Mouse (Mus musculus): ENCODE measurements around the gene Mvk. TPM values are rescaled to one million over a fixed set of nuclear protein-coding genes. Genes with fewer than 3 reads are reported as not detected.

Mvk gene
- total and polyA plus RNA-seq, 3 experiments, result 9.8 to 10.9 (median 10.6) TPM

- TF ChIP-seq CTCF (IDR thresholded peaks at IDR 0.05) (no peak), POLR2A (IDR thresholded peaks at IDR 0.05; ENCODE audit: insufficient read depth, low read depth, low read length) (no peak), EP300 (IDR thresholded peaks at IDR 0.05; ENCODE audit: insufficient read depth, low read depth, low read length) (no peak)
- intact Hi-C loops (cut with DNase I), result no loop called here
These were observed 26.3 kb downstream of the Mvk start for GRCm38 (mm10) chr5:114470359-114470758.

GRCm38 (mm10) chr5:114474741-114475491 lies 30.8 kb downstream of the Mvk start:
- 66% methylated on average over 35 of the region's 35 CpGs for WGBS
- Histone ChIP-seq H3K27ac (no peak overlapping the region), H3K36me3 (ENCODE audit: control insufficient read depth, insufficient read depth, low read length) (no peaks in the 10 kb centered on the region), H3K27me3 (ENCODE audit: control insufficient read depth, insufficient read depth, low read length) (no peaks in the 10 kb centered on the region; the same call in 1 of the 2 replicates), H3K9ac (ENCODE audit: low read depth, low read length) (no peak overlapping the region), H3K4me1 (ENCODE audit: control insufficient read depth, insufficient read depth, low read length) (no peaks in the 10 kb centered on the region), H3K4me3 (no peak overlapping the region), H3K79me2 (replicated peaks; ENCODE audit: control insufficient read depth, insufficient read depth, low read length) (no peaks in the 10 kb centered on the region)
- intact Hi-C loops (cut with DNase I), result no loop called here
- no peak for DNase-seq
- TF ChIP-seq CTCF (IDR thresholded peaks at IDR 0.05), result no peak
- no peak for TF ChIP-seq POLR2A (IDR thresholded peaks at IDR 0.05; ENCODE audit: insufficient read depth, low read depth, low read length)
- no peak for TF ChIP-seq EP300 (IDR thresholded peaks at IDR 0.05; ENCODE audit: insufficient read depth, low read depth, low read length)

More at GRCm38 (mm10) chr5:114470359-114470758, 26.3 kb downstream of the Mvk start:
- no peaks in the 10 kb centered on the region for H3K79me2 ChIP-seq (replicated peaks; ENCODE audit: control insufficient read depth, insufficient read depth, low read length)
- H3K4me3 ChIP-seq, result no peak overlapping the region
- 68% methylated on average over 3 of the region's 3 CpGs for WGBS
- no peaks in the 10 kb centered on the region for H3K36me3 ChIP-seq (ENCODE audit: control insufficient read depth, insufficient read depth, low read length)
- no peak for DNase-seq
- no peak overlapping the region for H3K27ac ChIP-seq
- H3K9ac ChIP-seq (ENCODE audit: low read depth, low read length), result no peak overlapping the region
- no peaks in the 10 kb centered on the region; the same call in 1 of the 2 replicates for H3K27me3 ChIP-seq (ENCODE audit: control insufficient read depth, insufficient read depth, low read length)
- no peaks in the 10 kb centered on the region for H3K4me1 ChIP-seq (ENCODE audit: control insufficient read depth, insufficient read depth, low read length)

GRCm38 (mm10) chr5:114478267-114478666 lies 34.2 kb downstream of the Mvk start:
- DNase-seq, result no peak
- intact Hi-C loops (cut with DNase I), result no loop called here
- WGBS, result 91% methylated on average over 12 of the region's 12 CpGs

GRCm38 (mm10) chr5:114482587-114483011 lies 38.5 kb downstream of the Mvk start:
- no peak for DNase-seq
- Histone ChIP-seq H3K27me3 (ENCODE audit: control insufficient read depth, insufficient read depth, low read length) (no peaks in the 10 kb centered on the region), H3K4me3 (no peak overlapping the region), H3K9ac (ENCODE audit: low read depth, low read length) (no peak overlapping the region), H3K36me3 (ENCODE audit: control insufficient read depth, insufficient read depth, low read length) (no peaks in the 10 kb centered on the region), H3K79me2 (replicated peaks; ENCODE audit: control insufficient read depth, insufficient read depth, low read length) (no peaks in the 10 kb centered on the region), H3K27ac (no peak overlapping the region), H3K4me1 (ENCODE audit: control insufficient read depth, insufficient read depth, low read length) (no peaks in the 10 kb centered on the region)
- WGBS, result 37% methylated on average over 14 of the region's 14 CpGs
- TF ChIP-seq EP300 (IDR thresholded peaks at IDR 0.05; ENCODE audit: insufficient read depth, low read depth, low read length), result no peak
- TF ChIP-seq POLR2A (IDR thresholded peaks at IDR 0.05; ENCODE audit: insufficient read depth, low read depth, low read length), result no peak
- no peak for TF ChIP-seq CTCF (IDR thresholded peaks at IDR 0.05)
- intact Hi-C loops (cut with DNase I), result no loop called here

More at GRCm38 (mm10) chr5:114478267-114478666, 34.2 kb downstream of the Mvk start:
- TF ChIP-seq POLR2A (IDR thresholded peaks at IDR 0.05; ENCODE audit: insufficient read depth, low read depth, low read length) (no peak), CTCF (IDR thresholded peaks at IDR 0.05) (no peak), EP300 (IDR thresholded peaks at IDR 0.05; ENCODE audit: insufficient read depth, low read depth, low read length) (no peak)
- H3K36me3 ChIP-seq (ENCODE audit: control insufficient read depth, insufficient read depth, low read length), result no peaks in the 10 kb centered on the region
- no peak overlapping the region for H3K4me3 ChIP-seq
- no peak overlapping the region for H3K27ac ChIP-seq
- H3K9ac ChIP-seq (ENCODE audit: low read depth, low read length), result no peak overlapping the region
- H3K79me2 ChIP-seq (replicated peaks; ENCODE audit: control insufficient read depth, insufficient read depth, low read length), result no peaks in the 10 kb centered on the region
- no peaks in the 10 kb centered on the region for H3K4me1 ChIP-seq (ENCODE audit: control insufficient read depth, insufficient read depth, low read length)
- no peaks in the 10 kb centered on the region; the same call in 1 of the 2 replicates for H3K27me3 ChIP-seq (ENCODE audit: control insufficient read depth, insufficient read depth, low read length)

GRCm38 (mm10) chr5:114485685-114486084 lies 41.6 kb downstream of the Mvk start:
- H3K4me1 ChIP-seq (ENCODE audit: control insufficient read depth, insufficient read depth, low read length), result no peaks in the 10 kb centered on the region
- no peaks in the 10 kb centered on the region for H3K27me3 ChIP-seq (ENCODE audit: control insufficient read depth, insufficient read depth, low read length)
- no peak for DNase-seq
- H3K27ac ChIP-seq, result no peak overlapping the region
- H3K36me3 ChIP-seq (ENCODE audit: control insufficient read depth, insufficient read depth, low read length), result no peaks in the 10 kb centered on the region
- WGBS, result 60% methylated on average over 14 of the region's 14 CpGs
- no peak overlapping the region for H3K4me3 ChIP-seq
- TF ChIP-seq EP300 (IDR thresholded peaks at IDR 0.05; ENCODE audit: insufficient read depth, low read depth, low read length) (no peak), POLR2A (IDR thresholded peaks at IDR 0.05; ENCODE audit: insufficient read depth, low read depth, low read length) (no peak), CTCF (IDR thresholded peaks at IDR 0.05) (no peak)
- intact Hi-C loops (cut with DNase I), result no loop called here
- H3K9ac ChIP-seq (ENCODE audit: low read depth, low read length), result no peak overlapping the region
- H3K79me2 ChIP-seq (replicated peaks; ENCODE audit: control insufficient read depth, insufficient read depth, low read length), result no peaks in the 10 kb centered on the region

- no peak for DNase-seq
- Histone ChIP-seq H3K4me3 (no peak overlapping the region), H3K36me3 (ENCODE audit: control insufficient read depth, insufficient read depth, low read length) (no peaks in the 10 kb centered on the region), H3K27ac (no peak overlapping the region), H3K4me1 (ENCODE audit: control insufficient read depth, insufficient read depth, low read length) (no peaks in the 10 kb centered on the region), H3K79me2 (replicated peaks; ENCODE audit: control insufficient read depth, insufficient read depth, low read length) (no peaks in the 10 kb centered on the region), H3K9ac (ENCODE audit: low read depth, low read length) (no peak overlapping the region), H3K27me3 (ENCODE audit: control insufficient read depth, insufficient read depth, low read length) (no peaks in the 10 kb centered on the region)
- intact Hi-C loops (cut with DNase I), result no loop called here
- WGBS, result 72% methylated on average over 6 of the region's 6 CpGs
- TF ChIP-seq CTCF (IDR thresholded peaks at IDR 0.05), result no peak
These were observed 45.5 kb downstream of the Mvk start for GRCm38 (mm10) chr5:114489570-114489969.

All from heart, adult 2 months (tissue).